Mouse (Mus musculus): ENCODE data around the gene Cd200r3. TPM values are rescaled to one million over a fixed set of nuclear protein-coding genes. Genes with fewer than 3 reads are reported as not detected.

The Cd200r3 gene
- polyA plus RNA-seq (2015; fragmentation: Nextera tagmentation; extraction: Ambion mirVana): not detected in 2 replicates

DNA sequence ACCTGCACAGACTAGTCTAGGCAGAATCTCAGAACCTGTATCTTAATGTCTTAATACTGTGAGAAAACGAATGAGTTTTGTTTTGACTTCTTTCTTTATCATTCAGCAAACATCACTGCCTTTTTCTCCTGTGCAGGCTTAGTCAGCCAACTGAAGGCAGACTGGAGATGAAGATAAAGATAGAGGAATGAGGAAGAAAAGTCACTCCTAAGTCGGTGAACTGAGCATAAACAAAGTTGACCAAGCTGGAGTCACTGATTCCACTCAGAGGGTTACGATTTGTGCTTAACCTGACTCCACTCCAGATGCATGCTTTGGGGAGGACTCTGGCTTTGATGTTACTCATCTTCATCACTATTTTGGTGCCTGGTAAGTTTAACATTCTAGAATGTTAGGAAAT lies at the start of gene Cd200r3:
Gene Cd200r3, plus strand, starts transcription at position 211 of the 400 bp plus-strand sequence.
- no peak within 1 kb of the TSS for H3K4me2 ChIP-seq (replicated peaks)
- H3K9ac ChIP-seq (replicated peaks): no peak within 1 kb of the TSS
- H3K27ac ChIP-seq (replicated peaks): no peak within 1 kb of the TSS
- no peaks in the 10 kb centered on the region for H3K36me3 ChIP-seq
- no peak for ATAC-seq (replicated peaks)
- 89% methylated on average over 3 of the region's 3 CpGs for WGBS
- no peaks in the 10 kb centered on the region for H3K9me3 ChIP-seq
- H3K4me3 ChIP-seq: no peak within 1 kb of the TSS
- H3K27me3 ChIP-seq: no peaks in the 10 kb centered on the region
- no peaks in the 10 kb centered on the region for H3K4me1 ChIP-seq

DNA sequence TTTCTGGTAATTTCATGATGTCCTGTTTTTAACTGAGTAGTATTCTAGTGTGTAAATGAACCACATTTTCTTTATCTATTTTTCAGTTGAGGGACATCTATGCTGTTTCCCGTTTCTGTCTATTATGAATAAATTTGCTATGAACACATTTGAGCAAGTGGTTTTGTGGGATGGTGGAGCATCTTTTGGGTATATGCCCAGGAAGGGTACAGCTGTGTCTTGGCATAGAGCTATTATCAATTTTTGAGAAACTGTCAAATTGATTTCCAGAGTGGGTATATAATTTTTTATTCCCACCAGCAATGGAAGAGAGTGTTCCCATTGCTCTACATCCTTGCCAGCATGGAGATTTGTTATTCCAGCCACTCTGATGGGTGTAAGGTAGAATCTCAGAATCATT lies 11.5 kb upstream of the Cd200r3 start:
- 73% methylated on average over 1 of the region's 1 CpGs for WGBS
- no peaks in the 10 kb centered on the region for H3K27me3 ChIP-seq

DNA sequence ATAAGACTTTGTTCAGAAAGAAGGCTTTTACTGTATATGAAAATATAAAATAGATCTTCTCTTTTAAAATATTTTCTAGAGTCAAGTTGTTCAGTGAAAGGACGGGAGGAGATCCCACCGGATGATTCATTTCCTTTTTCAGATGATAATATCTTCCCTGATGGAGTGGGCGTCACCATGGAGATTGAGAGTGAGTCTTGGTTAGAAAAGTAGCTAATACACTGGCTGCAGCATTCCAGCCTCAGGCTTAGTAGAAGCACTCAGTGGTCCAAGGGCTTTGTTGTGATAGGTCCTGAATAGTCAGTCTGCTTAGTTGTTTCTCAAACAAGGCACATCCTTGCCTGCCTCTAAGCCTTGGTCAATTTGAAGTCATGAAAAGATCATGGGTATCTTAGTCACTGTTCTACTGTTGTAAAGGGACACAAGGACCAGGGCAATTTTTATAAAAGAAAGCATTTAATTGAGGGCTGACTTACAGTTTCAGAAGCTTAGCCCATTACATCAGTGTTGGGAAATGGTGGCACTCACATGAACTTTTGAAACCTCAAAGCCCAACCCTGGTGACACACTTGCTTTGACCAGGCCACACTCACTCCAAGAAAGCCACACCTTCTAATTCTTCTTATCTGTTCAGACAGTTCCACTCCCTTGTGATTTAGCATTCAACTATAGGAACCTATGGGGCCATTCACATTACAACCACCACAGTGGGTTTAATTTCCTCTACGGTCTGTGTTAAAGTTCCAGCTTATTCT lies 8.1 kb downstream of the Cd200r3 start:
- Histone ChIP-seq H3K4me1 (no peaks in the 10 kb centered on the region), H3K4me2 (replicated peaks) (no peak overlapping the region), H3K9me3 (no peaks in the 10 kb centered on the region), H3K9ac (replicated peaks) (no peak overlapping the region), H3K27ac (replicated peaks) (no peak overlapping the region), H3K36me3 (no peaks in the 10 kb centered on the region), H3K4me3 (no peak overlapping the region), H3K27me3 (no peaks in the 10 kb centered on the region)
- WGBS: 72% methylated on average over 4 of the region's 4 CpGs
- no peak for ATAC-seq (replicated peaks)

More for the DNA sequence above, 11.5 kb upstream of the Cd200r3 start:
- no peak overlapping the region for H3K27ac ChIP-seq (replicated peaks)
- H3K4me2 ChIP-seq (replicated peaks): no peak overlapping the region
- no peaks in the 10 kb centered on the region for H3K9me3 ChIP-seq
- H3K4me3 ChIP-seq: no peak overlapping the region
- H3K4me1 ChIP-seq: no peaks in the 10 kb centered on the region
- ATAC-seq (replicated peaks): no peak
- H3K36me3 ChIP-seq: no peaks in the 10 kb centered on the region
- H3K9ac ChIP-seq (replicated peaks): no peak overlapping the region

DNA sequence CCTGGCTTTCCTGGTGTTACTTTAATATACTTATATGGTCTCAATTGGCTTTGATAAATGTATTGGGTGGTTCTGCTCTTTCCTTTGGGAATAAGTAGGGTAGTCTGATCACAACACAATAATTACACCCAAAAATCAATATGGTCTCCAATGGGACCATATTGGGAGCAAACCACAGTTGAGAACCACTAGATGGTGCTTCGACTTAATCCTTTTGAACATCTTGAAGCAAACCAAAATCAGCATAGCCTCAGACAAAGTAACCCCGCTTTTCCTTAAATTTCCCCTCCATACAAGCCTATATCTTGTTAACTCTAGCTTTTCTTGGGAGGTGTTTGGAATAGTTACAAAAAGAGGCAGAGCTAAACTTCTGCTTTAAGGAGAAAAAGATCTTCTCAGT lies 18.8 kb downstream of the Cd200r3 start:
- Histone ChIP-seq H3K4me2 (replicated peaks) (no peak overlapping the region), H3K9me3 (no peaks in the 10 kb centered on the region), H3K4me3 (no peak overlapping the region), H3K4me1 (no peaks in the 10 kb centered on the region), H3K27ac (replicated peaks) (no peak overlapping the region), H3K9ac (replicated peaks) (no peak overlapping the region), H3K36me3 (no peaks in the 10 kb centered on the region), H3K27me3 (no peaks in the 10 kb centered on the region)
- WGBS: 89% methylated on average over 2 of the region's 2 CpGs
- ATAC-seq (replicated peaks): no peak

DNA sequence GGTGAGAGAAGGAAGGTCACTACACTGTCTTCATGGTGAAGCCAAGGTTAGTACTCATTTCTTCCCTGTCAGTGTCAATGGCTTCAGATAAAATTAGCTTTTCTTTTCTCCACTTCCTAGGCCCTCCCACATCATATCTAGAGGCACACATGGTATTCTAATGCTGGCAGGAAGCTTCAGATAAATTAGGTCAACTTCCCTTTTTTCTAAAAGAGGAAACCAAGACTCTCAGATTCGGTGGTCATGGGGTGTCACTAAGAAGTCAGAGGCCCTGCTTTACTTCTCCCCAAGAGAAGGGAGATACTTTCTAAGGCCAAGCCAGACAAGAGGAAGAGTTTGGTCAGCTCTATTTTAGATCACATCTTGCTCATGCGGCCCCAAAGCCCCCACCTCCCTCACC lies 19.3 kb downstream of the Cd200r3 start:
- Histone ChIP-seq H3K4me1 (no peaks in the 10 kb centered on the region), H3K36me3 (no peaks in the 10 kb centered on the region), H3K9me3 (no peaks in the 10 kb centered on the region), H3K4me2 (replicated peaks) (no peak overlapping the region), H3K4me3 (no peak overlapping the region), H3K27me3 (no peaks in the 10 kb centered on the region), H3K27ac (replicated peaks) (no peak overlapping the region), H3K9ac (replicated peaks) (no peak overlapping the region)
- no peak for ATAC-seq (replicated peaks)
- 86% methylated on average over 2 of the region's 2 CpGs for WGBS

DNA sequence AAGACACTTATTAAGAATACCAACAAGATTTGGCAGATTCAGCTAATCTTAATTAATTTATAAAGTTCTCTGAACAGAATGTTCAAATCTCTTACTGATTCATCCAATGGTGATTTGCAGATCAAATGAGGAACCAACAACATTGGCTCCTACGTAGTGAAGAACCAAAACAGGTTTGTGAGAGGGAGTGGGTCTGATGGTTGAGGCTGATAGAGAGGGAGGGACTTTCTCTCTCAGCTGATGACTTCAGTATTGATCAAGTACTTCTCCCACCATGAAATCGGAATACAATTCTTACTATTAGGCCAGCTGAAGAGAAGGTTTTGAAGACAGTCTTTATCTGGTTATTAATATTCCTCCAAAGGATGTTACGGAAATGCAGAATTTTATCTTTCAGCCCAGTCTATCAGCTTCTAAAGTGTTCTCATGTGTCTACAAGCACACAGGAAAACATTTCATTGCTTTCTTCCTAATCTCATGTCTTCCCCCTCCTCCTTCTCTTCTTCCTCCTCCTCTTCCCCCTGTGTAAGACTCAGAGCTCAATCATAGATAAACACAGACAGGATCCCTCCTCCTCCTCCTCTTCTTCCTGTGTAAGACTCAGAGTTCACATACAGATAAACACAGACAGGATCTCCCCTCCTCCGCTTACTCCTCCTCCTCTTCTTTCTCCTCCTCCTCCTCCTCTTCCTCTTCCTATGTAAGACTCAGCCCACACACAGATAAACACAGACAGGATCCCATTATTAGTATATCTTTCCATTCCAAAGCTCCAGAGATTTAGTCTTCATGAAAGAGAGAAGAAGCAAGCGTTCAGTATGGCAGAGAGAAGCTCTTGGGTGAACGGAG lies 21.3 kb downstream of the Cd200r3 start:
- Histone ChIP-seq H3K27me3 (no peaks in the 10 kb centered on the region), H3K9me3 (no peaks in the 10 kb centered on the region), H3K4me3 (no peak overlapping the region), H3K9ac (replicated peaks) (no peak overlapping the region), H3K36me3 (no peaks in the 10 kb centered on the region), H3K4me2 (replicated peaks) (no peak overlapping the region), H3K27ac (replicated peaks) (no peak overlapping the region), H3K4me1 (no peaks in the 10 kb centered on the region)
- 92% methylated on average over 6 of the region's 6 CpGs for WGBS
- ATAC-seq (replicated peaks): no peak

DNA sequence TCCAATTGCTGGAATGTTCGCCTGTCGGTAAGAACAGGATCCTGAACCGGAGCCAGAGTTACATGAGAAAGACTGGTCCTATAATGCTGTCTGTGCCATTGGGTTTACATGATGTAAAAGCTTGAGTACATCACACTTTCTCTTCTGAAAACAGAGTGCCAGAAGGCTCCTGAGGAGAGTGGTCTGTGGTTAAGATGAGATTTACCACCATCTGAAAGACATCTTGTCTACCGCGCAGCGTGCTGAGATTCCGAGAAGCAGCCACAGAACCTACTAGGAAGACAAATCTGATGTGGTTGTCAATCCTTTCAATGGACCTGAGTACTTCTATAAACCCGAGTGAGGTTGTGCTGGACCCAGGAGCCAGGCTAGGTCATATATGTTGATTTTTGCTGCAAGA lies 21.9 kb downstream of the Cd200r3 start:
- WGBS: 96% methylated on average over 8 of the region's 8 CpGs
- no peaks in the 10 kb centered on the region for H3K27me3 ChIP-seq
- no peaks in the 10 kb centered on the region for H3K4me1 ChIP-seq
- no peak overlapping the region for H3K4me3 ChIP-seq
- H3K9me3 ChIP-seq: no peaks in the 10 kb centered on the region
- H3K27ac ChIP-seq (replicated peaks): no peak overlapping the region
- no peak overlapping the region for H3K4me2 ChIP-seq (replicated peaks)
- no peak for ATAC-seq (replicated peaks)
- H3K9ac ChIP-seq (replicated peaks): no peak overlapping the region
- H3K36me3 ChIP-seq: no peaks in the 10 kb centered on the region

DNA sequence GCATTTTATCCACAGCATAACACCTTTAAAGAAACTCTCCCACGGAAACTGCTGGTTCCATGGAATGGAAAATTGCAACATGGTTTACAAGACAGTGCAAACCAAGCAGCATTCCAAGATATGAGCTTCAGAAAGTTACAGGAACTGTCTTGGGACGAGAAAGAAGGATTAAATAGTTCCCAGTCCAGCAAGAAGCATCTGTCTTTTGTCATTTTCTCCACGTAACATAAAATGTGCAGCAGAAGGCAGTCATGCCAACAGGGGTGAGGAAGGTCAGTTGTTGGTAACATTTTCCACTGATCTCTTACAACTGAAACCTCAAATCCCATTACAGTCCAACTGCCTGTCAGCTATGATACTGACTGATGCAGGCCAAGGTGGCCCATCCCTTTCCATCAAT lies 22.4 kb downstream of the Cd200r3 start:
- no peaks in the 10 kb centered on the region for H3K36me3 ChIP-seq
- H3K4me2 ChIP-seq (replicated peaks): no peak overlapping the region
- no peak for ATAC-seq (replicated peaks)
- WGBS: 82% methylated on average over 3 of the region's 3 CpGs
- no peaks in the 10 kb centered on the region for H3K4me1 ChIP-seq
- no peak overlapping the region for H3K9ac ChIP-seq (replicated peaks)
- no peak overlapping the region for H3K27ac ChIP-seq (replicated peaks)
- no peaks in the 10 kb centered on the region for H3K27me3 ChIP-seq
- no peaks in the 10 kb centered on the region for H3K9me3 ChIP-seq
- H3K4me3 ChIP-seq: no peak overlapping the region

DNA sequence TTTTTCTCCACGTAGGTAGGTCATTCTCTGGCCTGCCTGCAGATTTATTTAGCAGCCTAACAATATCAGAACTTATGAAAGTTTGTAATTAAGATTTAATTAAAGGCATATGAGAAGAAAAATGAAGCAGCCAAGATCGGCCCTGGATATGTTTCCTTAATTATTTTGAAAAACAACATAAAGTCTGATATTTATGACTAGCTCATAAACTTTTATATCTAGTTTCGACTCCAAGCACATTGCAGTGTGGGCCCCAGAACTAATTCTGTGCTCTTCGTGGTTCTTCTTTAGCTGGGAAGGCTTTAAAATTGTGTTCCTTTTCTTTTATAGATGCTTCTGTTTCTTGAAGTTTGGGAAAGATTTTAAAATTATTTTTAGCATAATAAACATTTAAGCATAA lies 23.4 kb downstream of the Cd200r3 start:
- H3K4me1 ChIP-seq: no peaks in the 10 kb centered on the region
- H3K36me3 ChIP-seq: no peaks in the 10 kb centered on the region
- H3K27ac ChIP-seq (replicated peaks): no peak overlapping the region
- no peak overlapping the region for H3K9ac ChIP-seq (replicated peaks)
- WGBS: 90% methylated on average over 4 of the region's 4 CpGs
- H3K4me3 ChIP-seq: no peak overlapping the region
- no peak for ATAC-seq (replicated peaks)
- H3K27me3 ChIP-seq: no peaks in the 10 kb centered on the region
- H3K4me2 ChIP-seq (replicated peaks): no peak overlapping the region
- H3K9me3 ChIP-seq: no peaks in the 10 kb centered on the region

DNA sequence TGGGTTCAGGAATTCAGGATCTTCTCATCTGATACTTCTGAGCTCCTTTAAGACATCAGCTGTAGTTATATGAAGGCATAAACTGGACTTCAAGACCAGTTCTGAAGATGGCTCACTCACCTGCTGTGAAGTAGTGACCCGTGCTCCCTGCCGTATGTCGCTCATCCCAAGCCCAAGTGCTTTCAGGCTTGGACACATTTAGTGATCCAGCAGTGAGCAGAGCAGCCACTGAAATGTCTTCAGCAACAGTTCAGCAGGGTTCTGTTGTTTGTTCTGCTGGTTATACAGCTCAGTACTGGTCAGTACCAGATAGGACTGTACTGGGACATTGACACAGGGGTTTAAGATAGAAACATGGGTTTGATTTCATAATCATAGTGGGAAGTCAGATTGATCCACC lies 24.6 kb downstream of the Cd200r3 start:
- WGBS: 81% methylated on average over 3 of the region's 3 CpGs
- H3K4me1 ChIP-seq: no peaks in the 10 kb centered on the region
- no peak overlapping the region for H3K4me2 ChIP-seq (replicated peaks)
- H3K9ac ChIP-seq (replicated peaks): no peak overlapping the region
- no peaks in the 10 kb centered on the region for H3K9me3 ChIP-seq
- no peak overlapping the region for H3K4me3 ChIP-seq
- no peak for ATAC-seq (replicated peaks)
- H3K27me3 ChIP-seq: no peaks in the 10 kb centered on the region
- no peak overlapping the region for H3K27ac ChIP-seq (replicated peaks)
- H3K36me3 ChIP-seq: no peaks in the 10 kb centered on the region

DNA sequence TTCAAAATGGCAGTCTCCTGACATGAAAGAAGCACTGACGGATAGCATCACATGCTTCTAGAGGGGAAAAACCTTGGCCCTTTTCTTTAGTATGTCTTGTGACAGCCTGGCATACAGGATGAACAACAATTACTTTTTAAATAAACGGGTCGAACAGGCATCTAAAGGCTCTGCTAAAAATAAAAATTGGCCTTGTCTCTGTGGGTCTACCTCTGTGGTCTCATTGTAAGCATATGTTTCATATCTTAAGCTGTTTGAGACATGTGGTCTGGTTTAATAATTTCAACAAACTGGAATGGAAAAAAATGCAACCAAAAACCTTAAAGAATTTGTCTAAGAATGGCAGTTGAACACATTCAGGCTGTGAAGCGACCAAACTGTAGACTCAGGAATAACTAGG lies 27.4 kb downstream of the Cd200r3 start:
- H3K9ac ChIP-seq (replicated peaks): no peak overlapping the region
- no peak overlapping the region for H3K4me2 ChIP-seq (replicated peaks)
- H3K4me1 ChIP-seq: no peaks in the 10 kb centered on the region
- no peak overlapping the region for H3K27ac ChIP-seq (replicated peaks)
- 82% methylated on average over 4 of the region's 4 CpGs for WGBS
- H3K9me3 ChIP-seq: no peaks in the 10 kb centered on the region
- H3K4me3 ChIP-seq: no peak overlapping the region
- H3K27me3 ChIP-seq: no peaks in the 10 kb centered on the region
- no peak for ATAC-seq (replicated peaks)
- H3K36me3 ChIP-seq: no peaks in the 10 kb centered on the region

DNA sequence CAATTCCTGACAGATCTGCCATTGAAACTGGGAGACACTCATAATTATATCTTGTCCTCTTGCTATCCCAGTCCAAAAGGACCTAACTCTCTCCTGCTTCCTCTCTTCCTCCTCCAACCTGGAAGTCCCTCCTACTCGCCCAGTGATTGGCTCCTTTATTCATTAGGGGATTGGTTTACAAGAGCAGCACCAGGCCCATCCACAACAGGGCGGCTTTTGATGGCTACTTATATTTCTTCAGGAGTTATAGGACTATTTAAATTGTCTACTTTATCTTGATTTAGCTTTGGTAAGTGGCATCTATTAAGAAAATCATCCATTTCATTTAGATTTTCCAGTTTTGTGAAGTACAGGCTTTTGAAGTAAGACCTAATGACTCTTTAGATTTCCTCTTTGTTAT lies 30.6 kb downstream of the Cd200r3 start:
- Histone ChIP-seq H3K4me3 (no peak overlapping the region), H3K9ac (replicated peaks) (no peak overlapping the region), H3K36me3 (no peaks in the 10 kb centered on the region), H3K4me2 (replicated peaks) (no peak overlapping the region), H3K27ac (replicated peaks) (no peak overlapping the region), H3K27me3 (no peaks in the 10 kb centered on the region), H3K4me1 (no peaks in the 10 kb centered on the region), H3K9me3 (no peaks in the 10 kb centered on the region)
- WGBS: 76% methylated on average over 2 of the region's 2 CpGs
- no peak for ATAC-seq (replicated peaks)

All from forebrain, embryonic 15.5 days (tissue).